Mouse (Mus musculus): ENCODE results near the gene Vmn1r17. TPM values are rescaled to one million over a fixed set of nuclear protein-coding genes. Genes with fewer than 3 reads are reported as not detected.

The Vmn1r17 gene
- not detected in 2 replicates for polyA plus RNA-seq (2015; fragmentation: Nextera tagmentation; extraction: Ambion mirVana)

GRCm38 (mm10) chr6:57363627-57364026, at the start of gene Vmn1r17:
TSS of gene Vmn1r17 (minus strand) at chr6:57363727.

GRCm38 (mm10) chr6:57403480-57403879, 40.0 kb upstream of the Vmn1r17 start, which contains the start of gene Vmn1r19:
TSS of gene Vmn1r19 (plus strand) at chr6:57403780.

DNA sequence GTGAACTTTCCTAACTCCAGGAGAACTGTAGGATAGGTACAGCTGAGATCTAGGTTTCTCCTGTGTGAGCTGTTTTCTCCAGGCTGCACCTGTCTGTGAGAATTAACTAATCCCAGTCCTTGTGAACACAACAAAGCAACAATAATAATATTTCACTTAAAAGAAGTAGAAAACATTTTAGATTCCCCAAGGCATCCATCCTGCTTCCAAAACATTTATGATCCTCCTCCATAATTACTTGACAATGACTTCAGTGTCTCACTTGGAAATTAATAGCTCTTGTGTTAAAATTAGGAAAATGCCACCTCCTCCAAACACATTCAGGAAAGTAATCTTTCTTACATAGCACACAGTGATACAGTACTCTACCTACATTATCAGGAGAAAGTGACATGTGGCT, 32.2 kb upstream of the Vmn1r17 start, which contains the start of gene Vmn1r18:
Vmn1r18 (minus strand) TSS at position 101 of the 400 bp plus-strand sequence.

DNA sequence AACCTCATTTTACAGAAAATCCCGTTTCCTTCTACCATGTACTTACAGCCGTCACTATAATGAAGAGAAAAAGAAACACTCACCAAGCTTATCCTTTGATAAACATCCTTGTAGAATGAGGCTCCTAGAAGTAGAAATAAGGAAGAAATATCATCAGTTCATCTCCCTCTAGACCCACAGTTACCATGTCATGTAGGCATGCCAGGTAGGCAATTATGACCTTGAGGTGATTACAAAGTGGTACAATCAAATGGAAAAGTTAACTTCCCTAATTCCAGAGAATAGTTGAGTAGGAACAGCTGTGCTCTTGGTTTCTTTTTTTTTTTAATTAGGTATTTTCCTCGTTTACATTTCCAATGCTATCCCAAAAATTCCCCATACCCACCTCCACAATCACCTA, 34.1 kb downstream of the Vmn1r17 start, which contains the start of gene Vmn1r16:
Vmn1r16 (minus strand) TSS at position 101 of the 400 bp plus-strand sequence.

Other genes starting within 250 kb of the Vmn1r17 start
- not detected in 2 replicates for gene Vmn1r11, start 230.3 kb downstream of the Vmn1r17 start, polyA plus RNA-seq (2015; fragmentation: Nextera tagmentation; extraction: Ambion mirVana)
- not detected in 2 replicates for gene Vmn1r12, start 206.8 kb downstream of the Vmn1r17 start, polyA plus RNA-seq (2015; fragmentation: Nextera tagmentation; extraction: Ambion mirVana)
- gene Vmn1r13, start 160.4 kb downstream of the Vmn1r17 start, polyA plus RNA-seq (2015; fragmentation: Nextera tagmentation; extraction: Ambion mirVana), result not detected in 2 replicates
- gene Vmn1r14, start 132.0 kb downstream of the Vmn1r17 start, polyA plus RNA-seq (2015; fragmentation: Nextera tagmentation; extraction: Ambion mirVana), result not detected in 2 replicates
- not detected in 2 replicates for gene Vmn1r15, start 105.8 kb downstream of the Vmn1r17 start, polyA plus RNA-seq (2015; fragmentation: Nextera tagmentation; extraction: Ambion mirVana)
- not detected in 2 replicates for gene Vmn1r16, start 34.2 kb downstream of the Vmn1r17 start, polyA plus RNA-seq (2015; fragmentation: Nextera tagmentation; extraction: Ambion mirVana)
- not detected in 2 replicates for gene Vmn1r18, start 32.1 kb upstream of the Vmn1r17 start, polyA plus RNA-seq (2015; fragmentation: Nextera tagmentation; extraction: Ambion mirVana)
- not detected in 2 replicates for gene Vmn1r19, start 40.1 kb upstream of the Vmn1r17 start, polyA plus RNA-seq (2015; fragmentation: Nextera tagmentation; extraction: Ambion mirVana)
- gene Vmn1r20, start 65.2 kb upstream of the Vmn1r17 start, polyA plus RNA-seq (2015; fragmentation: Nextera tagmentation; extraction: Ambion mirVana), result not detected in 2 replicates
- 10.6 and 10.8 TPM in 2 replicates for gene Ppm1k, start 171.7 kb upstream of the Vmn1r17 start, polyA plus RNA-seq (2015; fragmentation: Nextera tagmentation; extraction: Ambion mirVana)
- 2.1 and 3.7 TPM in 2 replicates for gene Herc6, start 217.3 kb upstream of the Vmn1r17 start, polyA plus RNA-seq (2015; fragmentation: Nextera tagmentation; extraction: Ambion mirVana)

Data from neural tube, postnatal 0 days (tissue).